Mouse (Mus musculus) B cell, adult 62 days (primary cell): ENCODE results near the gene Adgra1. TPM values are rescaled to one million over a fixed set of nuclear protein-coding genes. Genes with fewer than 3 reads are reported as not detected.

ENCODE experiments used
- total RNA-seq: library from RNA; stranded (reverse); gene quantifications from 4 replicates; pipeline ENCODE4 v1.2.4, GENCODE M21; 2023

The Adgra1 gene
- total RNA-seq = not detected in 4 replicates

DNA sequence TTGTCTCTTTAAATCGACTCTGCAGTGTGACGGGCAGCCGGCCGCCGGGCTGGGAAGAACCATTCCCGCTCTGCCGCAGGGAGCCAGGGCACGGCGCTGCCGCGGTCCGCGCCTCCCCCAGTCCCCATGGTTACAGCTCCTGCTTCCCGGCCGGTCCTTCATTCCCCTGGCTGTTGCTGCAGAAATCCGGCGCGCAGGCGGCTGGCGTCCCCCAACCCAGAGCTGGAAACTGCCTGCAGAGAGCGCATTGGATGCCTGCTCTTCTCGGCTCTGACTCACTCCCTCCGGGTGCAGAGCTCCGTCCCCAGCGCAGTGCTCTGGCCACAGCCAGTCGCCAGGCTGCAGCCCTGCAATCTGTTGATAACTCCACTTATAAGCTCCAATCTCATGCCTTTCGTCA, at the start of gene Adgra1:
Adgra1 (plus strand) TSS at position 139 of the 400 bp plus-strand sequence.

DNA sequence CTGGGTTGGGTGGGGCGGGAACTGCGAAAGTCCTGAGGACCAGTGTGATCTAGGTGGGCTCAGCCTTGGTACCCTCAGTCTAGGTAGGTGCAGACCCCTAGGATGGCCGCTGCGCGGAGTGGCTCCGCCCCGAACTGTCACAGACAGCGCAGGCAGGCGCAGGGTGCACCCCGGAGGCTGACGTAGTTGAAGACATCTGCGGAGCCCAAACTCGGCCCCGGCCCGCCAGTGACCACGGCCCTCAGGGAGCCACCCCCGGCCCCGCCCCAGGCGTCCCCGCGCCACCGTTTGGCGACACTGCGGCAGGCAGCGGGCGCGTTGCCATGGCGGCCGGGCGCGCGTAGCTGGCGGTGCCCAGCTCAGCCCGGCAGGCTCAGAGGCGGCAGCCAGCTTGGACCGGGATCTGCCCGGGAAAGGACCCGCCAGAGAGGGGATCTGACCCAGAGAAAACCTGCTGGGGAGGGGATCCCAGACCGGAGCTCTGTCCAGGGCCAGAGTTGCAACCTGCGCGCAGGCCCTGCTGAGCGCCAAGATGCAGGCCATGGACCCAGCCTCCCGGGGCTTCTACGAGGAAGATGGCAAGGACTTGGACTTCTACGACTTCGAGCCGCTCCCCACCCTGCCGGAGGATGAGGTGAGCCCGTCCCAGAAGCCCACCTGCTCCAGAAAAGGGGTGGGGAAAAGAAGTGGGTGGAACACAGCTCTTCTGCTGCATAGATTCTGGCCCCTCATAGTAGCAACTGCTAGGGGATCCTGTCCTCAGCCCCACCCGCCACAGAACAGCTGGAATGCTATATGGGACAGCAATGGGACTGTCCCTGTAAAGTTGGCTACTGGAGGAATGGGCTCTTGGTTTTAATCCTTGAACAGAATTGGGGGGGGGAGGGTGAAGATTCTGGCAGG, 60.9 kb downstream of the Adgra1 start, which contains the start of gene Kndc1:
Kndc1 (plus strand) TSS at position 42 of the 903 bp plus-strand sequence.

Other genes with a start within 250 kb of the Adgra1 start
- gene Cfap46, start 150.4 kb upstream of the Adgra1 start, total RNA-seq = 0.26 TPM in 1 of 4 replicates, not detected in the others
- not detected in 4 replicates for gene Kndc1, start 60.5 kb downstream of the Adgra1 start, total RNA-seq
- 0.63 to 1.3 TPM (median 0.89 TPM) in 4 replicates for gene Utf1, start 109.6 kb downstream of the Adgra1 start, total RNA-seq
- not detected in 4 replicates for gene 6430531B16Rik, start 144.6 kb downstream of the Adgra1 start, total RNA-seq
- gene Adam8, start 158.4 kb downstream of the Adgra1 start, total RNA-seq = 1.6 to 4.4 TPM (median 3.1 TPM) in 4 replicates
- 34.0 to 41.3 TPM (median 38.2 TPM) in 4 replicates for gene Zfp511, start 202.2 kb downstream of the Adgra1 start, total RNA-seq
- gene Tubgcp2, start 202.5 kb downstream of the Adgra1 start, total RNA-seq = 32.0 to 37.6 TPM (median 35.1 TPM) in 4 replicates
- not detected in 4 replicates for gene Msx3, start 214.9 kb downstream of the Adgra1 start, total RNA-seq
- not detected in 4 replicates for gene Caly, start 248.4 kb downstream of the Adgra1 start, total RNA-seq